21 mouse cellular contexts compared by ENCODE assay signal in the genomic region with DNA sequence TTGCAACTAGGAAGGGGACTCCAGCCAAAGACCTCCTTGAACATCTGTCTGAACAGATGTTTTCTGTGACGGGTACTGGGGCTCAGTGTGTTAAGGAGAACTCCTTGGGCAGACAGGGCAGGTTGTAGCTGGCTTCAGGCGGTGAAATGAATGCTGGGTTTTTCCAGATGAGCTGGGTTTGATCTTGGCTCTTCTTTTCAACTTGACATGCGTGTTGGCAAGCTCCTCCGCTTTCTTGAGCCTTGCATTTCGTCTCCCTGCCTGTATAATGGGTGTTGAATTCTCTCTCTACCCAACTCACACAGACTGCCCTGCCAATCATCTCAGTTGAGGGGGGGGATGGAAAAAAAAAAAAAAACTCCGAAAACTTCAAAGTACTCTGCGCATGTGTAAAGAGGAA.
DNase-seq lines count a peak whose midpoint lies in the region; ATAC-seq and TF ChIP-seq lines count a peak whose summit lies in the region.
"Had no signal": no experiment of that assay in that cellular context is flagged by ENCODE, and none has a peak within 500 bp of the region (broad histone marks: within the 10 kb centered on the region; RNA-seq: fewer than 3 reads in every experiment).

No protein-coding gene starts in this region.

- no peak overlapping the region for H3K27ac ChIP-seq in forebrain, embryonic 14.5 days (ENCODE audit: low read depth, low read length)
- no peak overlapping the region for H3K27ac ChIP-seq in forebrain, embryonic 11.5 days (ENCODE audit: low read depth, low read length)
- no peak overlapping the region for H3K27ac ChIP-seq in embryonic facial prominence, embryonic 14.5 days (replicated peaks; ENCODE audit: low read depth, low read length)
- H3K27ac ChIP-seq: embryonic facial prominence, embryonic 12.5 days; gastrocnemius, adult 2 months; hindbrain, embryonic 12.5 days; hindbrain, embryonic 15.5 days had no signal

- no peak for TF ChIP-seq CTCF in brain, embryonic 14.5 days (IDR thresholded peaks at IDR 0.05; ENCODE audit: borderline replicate concordance, extremely low read depth, insufficient read depth, insufficient read length)

- no peaks in the 10 kb centered on the region for H3K4me1 ChIP-seq in forebrain, embryonic 14.5 days (ENCODE audit: control insufficient read depth, insufficient read depth, low read length)
- H3K4me1 ChIP-seq in forebrain, embryonic 11.5 days (replicated peaks; ENCODE audit: control insufficient read depth, insufficient read depth, low read length) = no peaks in the 10 kb centered on the region
- 0 out of 2 replicates have a peak, but pooled peaks cover 4% of the 10 kb centered on the region for H3K4me1 ChIP-seq in embryonic facial prominence, embryonic 14.5 days (ENCODE audit: control insufficient read depth, insufficient read depth, low read length)
- H3K4me1 ChIP-seq: embryonic facial prominence, embryonic 12.5 days had no signal

- H3K27me3 ChIP-seq in forebrain, embryonic 14.5 days (replicated peaks; ENCODE audit: control insufficient read depth, insufficient read depth, low read length) = no peaks in the 10 kb centered on the region
- no peaks in the 10 kb centered on the region for H3K27me3 ChIP-seq in forebrain, embryonic 11.5 days (ENCODE audit: control insufficient read depth, insufficient read depth, low read length)
- H3K27me3 ChIP-seq in embryonic facial prominence, embryonic 14.5 days (replicated peaks; ENCODE audit: control insufficient read depth, insufficient read depth, low read length) = no peaks in the 10 kb centered on the region; the same call in 1 of the 2 replicates
- H3K27me3 ChIP-seq: embryonic facial prominence, embryonic 12.5 days; hindbrain, embryonic 12.5 days; hindbrain, embryonic 15.5 days had no signal

- DNase-seq in forebrain, embryonic 14.5 days (ENCODE audit: low spot score) = peak; percentile 70
- no peak for DNase-seq in forebrain, embryonic 11.5 days (ENCODE audit: low spot score)
- peak; percentile 78 for DNase-seq in brain, embryonic 14.5 days (ENCODE audit: low read depth)
- peak; percentile 58 for DNase-seq in embryonic facial prominence, embryonic 14.5 days (ENCODE audit: low spot score)
- DNase-seq in layer of hippocampus, postnatal 14 days (ENCODE audit: low spot score in 2 of 2) = no peak
- DNase-seq in spleen, postnatal 36 days (ENCODE audit: low spot score in 2 of 2) = no peak
- DNase-seq: adrenal gland, adult 2 months; adrenal gland, postnatal 14 days; cerebellum, adult 11-12 months; cerebellum, adult 8-10 months; cerebellum, postnatal 10 days; cerebellum, postnatal 36 days; gastrocnemius, adult 2 months; gastrocnemius, postnatal 14 days had no signal

- no peaks in the 10 kb centered on the region for H3K9me3 ChIP-seq in forebrain, embryonic 14.5 days (replicated peaks; ENCODE audit: control insufficient read depth, low read length)
- no peaks in the 10 kb centered on the region for H3K9me3 ChIP-seq in forebrain, embryonic 11.5 days (ENCODE audit: control insufficient read depth, low read length)
- no peaks in the 10 kb centered on the region for H3K9me3 ChIP-seq in embryonic facial prominence, embryonic 14.5 days (ENCODE audit: control insufficient read depth, low read length)
- H3K9me3 ChIP-seq: embryonic facial prominence, embryonic 12.5 days; hindbrain, embryonic 12.5 days; hindbrain, embryonic 15.5 days had no signal

- WGBS in forebrain, embryonic 14.5 days = 43% methylated on average over 7 of the region's 7 CpGs
- WGBS in forebrain, embryonic 11.5 days = 85% methylated on average over 7 of the region's 7 CpGs
- WGBS in embryonic facial prominence, embryonic 14.5 days = 22% methylated on average over 7 of the region's 7 CpGs

- H3K4me2 ChIP-seq in forebrain, embryonic 14.5 days (ENCODE audit: low read length) = no peak overlapping the region
- no peak overlapping the region for H3K4me2 ChIP-seq in forebrain, embryonic 11.5 days (ENCODE audit: low read depth, low read length, severe bottlenecking)
- no peak overlapping the region for H3K4me2 ChIP-seq in embryonic facial prominence, embryonic 14.5 days (ENCODE audit: low read depth, low read length)
- H3K4me2 ChIP-seq: embryonic facial prominence, embryonic 12.5 days; heart, embryonic 11.5 days; hindbrain, embryonic 12.5 days; hindbrain, embryonic 15.5 days had no signal

- ATAC-seq in forebrain, embryonic 14.5 days = peak; percentile 61; the same call in 1 of the 2 replicates
- ATAC-seq in forebrain, embryonic 11.5 days (replicated peaks; ENCODE audit: low FRiP score) = no peak
- peak; percentile 68 for ATAC-seq in embryonic facial prominence, embryonic 14.5 days (ENCODE audit: low read depth)
- ATAC-seq: CD4-positive, CD25-positive, alpha-beta regulatory T cell, adult 4 months; intestine, postnatal 0 days had no signal

- no peaks in the 10 kb centered on the region for H3K36me3 ChIP-seq in forebrain, embryonic 14.5 days (ENCODE audit: control insufficient read depth, insufficient read depth, low read length)
- no peaks in the 10 kb centered on the region for H3K36me3 ChIP-seq in forebrain, embryonic 11.5 days (ENCODE audit: control insufficient read depth, insufficient read depth, low read length)
- no peaks in the 10 kb centered on the region for H3K36me3 ChIP-seq in embryonic facial prominence, embryonic 14.5 days (ENCODE audit: control insufficient read depth, insufficient read depth, low read length)
- H3K36me3 ChIP-seq: embryonic facial prominence, embryonic 12.5 days; hindbrain, embryonic 12.5 days; hindbrain, embryonic 15.5 days had no signal

- no peak overlapping the region for H3K4me3 ChIP-seq in forebrain, embryonic 14.5 days (ENCODE audit: low read depth, low read length)
- no peak overlapping the region for H3K4me3 ChIP-seq in forebrain, embryonic 11.5 days (ENCODE audit: low read depth, low read length)
- H3K4me3 ChIP-seq in embryonic facial prominence, embryonic 14.5 days (ENCODE audit: low read depth, low read length) = no peak overlapping the region
- H3K4me3 ChIP-seq: embryonic facial prominence, embryonic 12.5 days; erythroblast, embryonic 14.5 days; gastrocnemius, adult 2 months; hindbrain, embryonic 12.5 days; hindbrain, embryonic 15.5 days had no signal

- TF ChIP-seq POLR2A in brain, embryonic 14.5 days (IDR thresholded peaks at IDR 0.05; ENCODE audit: borderline replicate concordance, extremely low read depth, insufficient read depth, insufficient read length, poor library complexity, severe bottlenecking) = no peak

- H3K9ac ChIP-seq in forebrain, embryonic 14.5 days (ENCODE audit: low read length) = no peak overlapping the region
- H3K9ac ChIP-seq in forebrain, embryonic 11.5 days (ENCODE audit: low read length) = no peak overlapping the region
- H3K9ac ChIP-seq in embryonic facial prominence, embryonic 14.5 days (ENCODE audit: low read depth, low read length) = no peak overlapping the region
- H3K9ac ChIP-seq: embryonic facial prominence, embryonic 12.5 days; hindbrain, embryonic 12.5 days; hindbrain, embryonic 15.5 days had no signal

Comparison
In these comparisons a context has a peak if more than half of its experiments do, and no peak if none do; other contexts are left out.
1. DNase-seq: peak in forebrain, embryonic 14.5 days (single experiment), brain, embryonic 14.5 days (single experiment) and embryonic facial prominence, embryonic 14.5 days (single experiment); none in forebrain, embryonic 11.5 days (single experiment), layer of hippocampus, postnatal 14 days (0 of 2) and spleen, postnatal 36 days (0 of 2).